Mouse (Mus musculus) heart, postnatal 4 days (tissue): Measurements from ENCODE around the gene Rtbdn. TPM values are rescaled to one million over a fixed set of nuclear protein-coding genes. Genes with fewer than 3 reads are reported as not detected.

ENCODE experiments used
- DNase-seq: peaks from one replicate; pipeline ENCODE4 v3.0.0; 2021
- total RNA-seq, 2 experiments: library from RNA; stranded (reverse); gene quantifications; 2 replicates each; pipeline ENCODE4 v1.2.3; 2021

Rtbdn gene
- total RNA-seq, 2 experiments from 2014 or later = not detected

DNA sequence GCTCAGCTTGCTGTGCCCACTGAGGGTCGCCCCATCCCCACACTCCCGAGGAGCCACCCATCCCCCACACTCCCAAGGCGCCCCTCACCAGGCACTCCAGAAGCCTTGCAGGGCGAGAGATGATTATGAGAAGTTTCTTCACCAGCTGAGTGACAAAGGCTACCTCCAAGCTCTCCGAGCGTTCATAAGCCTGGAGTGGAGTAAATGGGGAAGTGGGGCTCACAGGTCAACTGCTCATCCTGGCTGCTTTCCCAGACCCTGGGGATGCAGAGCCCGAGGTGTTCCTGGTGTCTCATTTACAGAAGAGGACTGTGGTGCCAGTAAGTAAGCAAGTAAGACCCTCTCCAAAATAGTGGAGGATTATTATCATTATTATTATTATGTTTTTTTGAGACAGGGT lies 21.2 kb upstream of the Rtbdn start:
- DNase-seq = no peak

DNA sequence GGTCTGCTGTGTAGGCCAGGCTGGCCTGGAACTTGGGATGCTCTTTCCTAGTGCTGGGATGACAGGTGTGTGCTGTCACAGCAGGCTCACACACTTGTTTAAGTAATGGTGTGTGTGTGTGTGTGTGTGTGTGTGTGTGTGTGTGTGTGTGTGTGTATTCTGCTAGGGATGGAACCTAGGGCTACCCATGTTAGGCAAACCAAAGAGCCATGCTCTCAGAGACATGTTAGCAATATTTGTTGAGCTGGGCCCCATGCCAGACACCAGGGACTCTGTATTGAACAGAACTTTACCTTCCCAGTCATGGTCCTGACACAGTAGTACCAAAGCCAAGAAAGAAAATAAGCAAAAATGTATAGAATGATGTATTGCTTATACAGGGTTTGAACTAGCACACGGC lies 19.3 kb upstream of the Rtbdn start:
- DNase-seq = no peak

DNA sequence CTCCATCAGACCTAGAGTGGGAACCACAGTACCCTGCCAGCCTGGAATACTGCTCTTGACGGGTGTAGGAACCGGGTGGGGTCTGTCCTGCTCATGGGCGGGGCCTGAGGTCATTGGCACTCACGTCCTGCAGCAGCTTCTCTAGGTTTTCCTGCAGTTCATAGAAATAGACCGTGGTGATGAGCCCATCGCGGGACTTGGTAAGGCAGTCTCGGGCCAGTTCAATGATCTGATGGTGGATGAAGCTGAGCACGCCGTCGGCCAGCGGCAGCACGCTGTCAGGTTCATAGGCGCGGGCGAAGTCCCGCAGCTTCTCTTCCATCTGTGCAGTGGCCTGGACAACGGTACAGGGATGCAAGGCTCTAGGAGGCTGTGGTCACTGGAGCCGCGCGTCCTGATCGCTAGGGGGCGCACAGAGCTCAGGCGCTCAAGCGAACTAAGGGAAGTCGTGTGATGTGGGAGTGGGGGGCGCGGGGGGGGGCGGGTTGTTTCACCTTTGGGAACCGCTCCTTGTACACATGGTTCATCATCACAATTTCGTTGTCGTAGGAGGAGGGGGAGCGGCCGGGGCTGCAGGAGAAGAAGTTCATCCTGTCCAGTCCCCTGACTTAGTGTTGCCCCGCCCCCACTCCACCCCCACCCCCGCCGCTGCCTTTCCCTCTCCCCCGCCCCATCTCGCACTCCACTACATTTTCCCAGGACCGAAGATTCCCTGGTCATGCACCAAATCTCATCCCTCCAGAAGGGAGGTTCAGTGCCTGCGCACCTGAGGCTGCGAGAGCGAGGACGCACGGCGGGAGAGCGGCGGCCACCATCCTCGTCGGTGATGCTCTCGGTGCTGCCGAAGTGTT lies 18.1 kb upstream of the Rtbdn start:
- peak; percentile 78 for DNase-seq

DNA sequence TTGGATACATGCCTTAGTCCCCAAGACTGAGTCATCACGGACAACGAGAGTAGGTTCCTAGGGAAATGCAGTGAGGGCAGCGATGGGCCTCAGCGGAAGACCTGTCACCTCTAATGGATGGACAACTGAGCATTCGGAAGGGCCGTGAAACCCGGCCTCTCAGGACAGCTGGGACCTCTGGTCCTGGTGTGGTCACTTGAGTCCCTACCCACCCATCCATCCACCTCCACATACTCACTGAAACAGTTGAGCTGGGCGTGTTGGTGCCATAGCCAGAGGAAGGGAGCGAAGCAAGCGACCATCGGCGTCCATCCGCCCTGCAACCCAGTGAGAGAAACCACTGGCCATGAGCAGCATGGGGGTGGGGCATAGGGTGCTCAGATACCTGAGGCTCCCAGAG lies 16.2 kb upstream of the Rtbdn start:
- no peak for DNase-seq

DNA sequence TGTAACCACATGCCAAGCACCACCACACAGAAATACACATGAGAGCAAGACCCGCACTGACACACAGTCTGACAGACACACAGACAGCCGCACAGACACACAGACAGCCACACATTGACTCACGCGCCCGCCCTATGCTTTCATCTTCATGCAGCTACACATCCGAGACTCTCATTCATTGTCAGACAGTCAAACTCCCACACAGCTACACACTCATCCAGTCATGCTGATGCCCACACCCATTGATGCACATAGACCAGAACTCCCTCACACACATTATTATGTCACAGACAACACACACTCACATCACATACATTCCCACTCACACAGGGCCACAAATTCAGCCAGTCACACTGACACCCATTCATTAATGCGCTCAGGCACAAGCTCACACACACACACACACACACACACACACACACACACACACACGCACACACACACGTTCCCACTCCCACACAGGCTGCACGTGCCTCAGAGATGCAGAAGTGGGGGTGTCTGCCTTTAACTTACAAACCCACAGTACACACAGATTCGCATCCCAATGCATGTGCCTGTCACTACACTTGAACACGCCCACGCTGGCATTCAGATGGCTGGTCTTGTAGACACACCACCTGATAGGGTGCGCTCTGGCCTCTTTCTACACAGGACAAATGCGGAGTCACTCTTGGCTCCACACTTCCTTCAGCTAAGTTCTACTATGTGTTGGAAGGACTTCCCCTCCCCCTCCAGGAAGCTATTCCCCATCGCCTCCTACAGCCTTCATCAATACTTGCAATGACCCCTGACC lies 12.8 kb upstream of the Rtbdn start:
- DNase-seq = no peak

DNA sequence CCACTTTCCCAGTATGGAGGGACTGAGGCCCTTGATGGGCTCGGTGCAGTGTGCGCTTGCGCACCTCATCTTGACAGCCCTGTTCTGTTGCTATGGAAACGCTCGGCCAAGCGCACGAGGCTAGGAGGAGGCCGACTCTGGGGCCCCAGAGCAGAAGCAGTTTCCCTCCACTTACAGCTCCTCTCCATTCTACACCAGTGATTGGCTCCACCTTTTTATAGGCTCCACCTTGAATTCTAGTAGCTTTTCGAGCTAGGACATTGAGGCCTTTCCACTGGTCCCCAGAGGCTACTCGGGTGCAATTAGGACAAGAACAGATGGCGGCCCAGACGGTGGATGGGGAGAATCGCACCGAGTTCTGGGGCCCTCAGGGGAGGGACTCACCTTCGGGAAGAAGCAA lies 11.9 kb upstream of the Rtbdn start:
- no peak for DNase-seq

DNA sequence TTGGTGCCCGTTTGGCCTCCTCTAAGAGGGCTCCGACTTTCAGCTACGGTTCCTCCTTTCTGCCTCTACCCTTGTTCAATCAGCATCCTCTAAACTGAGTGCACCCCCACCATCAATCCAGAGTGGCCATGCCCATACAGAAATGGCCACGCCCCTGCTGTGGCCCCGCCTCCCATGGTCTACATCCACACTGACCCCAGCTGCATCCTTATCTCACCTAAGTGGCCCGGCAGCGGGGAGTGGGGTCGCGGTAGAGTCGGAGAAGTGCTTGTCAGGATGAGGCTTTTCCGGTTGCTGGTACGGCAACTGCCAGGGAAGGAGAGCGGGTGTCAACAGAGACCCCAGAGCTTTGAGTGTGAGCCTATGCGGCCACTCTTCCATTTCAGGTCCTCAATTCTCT lies 11.3 kb upstream of the Rtbdn start:
- DNase-seq = no peak

DNA sequence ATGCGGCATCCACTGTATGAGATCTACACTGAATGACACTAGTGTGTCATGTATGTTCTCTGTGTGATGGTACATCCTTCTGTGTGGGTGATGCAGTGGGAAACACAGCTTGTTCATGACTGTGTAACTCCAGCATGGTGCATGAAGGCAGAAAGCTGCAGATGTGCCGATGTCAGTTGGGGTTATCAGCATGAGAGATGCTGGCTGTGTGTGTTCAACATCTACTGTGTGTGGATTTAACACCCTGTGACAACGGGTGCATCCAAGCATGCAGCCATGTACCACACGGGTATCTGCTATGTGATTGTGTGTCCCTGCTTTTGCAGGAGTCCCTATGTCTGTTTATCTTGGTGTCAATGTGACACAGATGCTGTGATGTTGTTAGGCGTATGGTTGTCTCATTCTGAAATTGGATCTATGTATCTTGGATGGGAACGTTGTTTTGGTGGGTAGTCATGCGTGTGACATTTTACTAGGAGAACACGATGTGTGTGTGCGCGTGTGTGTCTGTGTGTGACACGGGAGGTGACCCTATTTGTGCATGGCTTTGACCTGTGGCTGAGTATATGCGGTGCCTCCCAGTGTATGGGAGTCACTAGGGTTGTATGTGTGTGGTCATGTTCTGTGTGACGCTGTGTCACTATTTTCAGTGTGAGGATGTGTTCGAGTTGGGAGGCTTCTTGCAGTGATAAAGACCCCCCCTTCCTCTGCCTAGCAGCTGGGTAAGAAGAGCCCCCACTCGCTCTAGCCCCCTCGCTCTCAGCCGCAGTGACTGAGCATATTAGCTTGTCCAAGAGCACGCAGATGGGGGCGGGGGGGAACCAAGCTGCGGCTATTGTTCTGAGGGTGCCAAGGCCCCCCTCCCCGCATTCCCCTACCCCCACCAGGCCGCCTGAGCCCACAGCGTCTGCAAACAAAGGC lies 10.5 kb upstream of the Rtbdn start:
- DNase-seq = no peak

DNA sequence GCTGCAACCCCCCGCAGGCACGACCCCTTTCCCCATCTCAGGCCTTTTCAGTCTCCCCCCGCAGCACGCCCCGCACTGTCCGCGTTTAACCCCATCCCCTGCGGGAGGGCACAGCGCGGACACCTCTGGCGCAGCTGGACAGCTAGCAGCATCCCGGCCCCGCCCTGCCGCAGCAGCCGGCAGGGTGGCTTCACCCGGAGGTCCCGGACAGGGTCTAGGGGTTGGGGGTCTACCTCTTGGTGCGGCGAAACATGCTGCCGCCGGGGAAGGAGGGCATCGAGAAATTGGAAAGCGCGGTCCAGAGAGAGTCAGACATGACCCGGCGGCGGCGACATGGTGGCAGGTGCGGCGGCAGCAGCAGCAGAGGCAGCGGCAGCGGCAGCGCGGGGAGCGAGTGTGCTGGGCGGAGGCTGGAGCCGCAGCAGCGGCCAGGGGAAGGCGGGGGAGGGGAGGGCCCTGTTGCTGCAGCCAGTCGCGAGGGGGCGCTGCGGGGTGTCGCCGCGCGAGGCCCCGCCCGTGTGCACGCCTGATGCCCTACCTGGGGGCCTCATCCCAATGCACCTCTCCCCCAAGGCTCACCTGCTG lies 9.7 kb upstream of the Rtbdn start, which contains the start of gene Mast1:
TSS of gene Mast1 (minus strand) at position 398 of the 585 bp plus-strand sequence.
- DNase-seq = peak; percentile 71

DNA sequence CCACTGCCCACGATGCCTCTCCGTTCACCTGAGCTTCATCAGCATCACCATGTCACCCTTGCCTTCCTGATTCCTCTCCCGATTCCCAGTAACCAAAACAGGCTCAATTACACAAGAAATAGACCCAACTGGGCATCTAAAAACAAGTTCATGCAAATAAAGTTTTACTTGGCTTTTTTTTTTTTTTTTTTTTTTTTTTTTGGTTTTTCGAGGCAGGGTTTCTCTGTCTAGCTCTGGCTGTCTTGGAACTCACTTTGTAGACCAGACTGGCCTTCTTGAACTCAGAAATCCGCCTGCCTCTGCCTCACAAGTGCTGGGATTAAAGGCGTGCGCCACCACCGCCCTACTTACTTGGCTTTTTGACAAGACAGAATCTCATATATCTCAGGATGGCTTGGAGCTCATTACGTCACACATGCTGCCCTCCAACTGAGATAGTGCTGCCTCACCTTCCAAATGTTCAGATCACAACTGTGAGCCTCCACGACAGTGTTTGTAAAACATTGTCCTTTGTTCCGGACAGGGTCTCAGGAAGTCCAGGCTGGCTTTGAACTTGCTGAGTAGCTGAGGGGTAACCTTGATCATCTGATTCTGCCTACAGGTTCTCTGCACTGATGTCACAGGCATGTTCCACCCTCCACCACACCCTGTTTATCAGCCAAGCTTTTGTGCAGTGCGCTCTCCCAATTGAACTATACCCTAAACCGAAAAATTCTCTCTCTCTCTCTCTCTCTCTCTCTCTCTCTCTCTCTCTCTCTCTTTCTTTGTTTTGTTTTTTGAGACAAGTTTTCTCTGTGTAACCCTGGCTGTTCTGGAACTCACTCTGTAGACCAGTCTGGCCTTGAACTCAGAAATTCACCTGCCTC lies 8.9 kb upstream of the Rtbdn start:
- no peak for DNase-seq

DNA sequence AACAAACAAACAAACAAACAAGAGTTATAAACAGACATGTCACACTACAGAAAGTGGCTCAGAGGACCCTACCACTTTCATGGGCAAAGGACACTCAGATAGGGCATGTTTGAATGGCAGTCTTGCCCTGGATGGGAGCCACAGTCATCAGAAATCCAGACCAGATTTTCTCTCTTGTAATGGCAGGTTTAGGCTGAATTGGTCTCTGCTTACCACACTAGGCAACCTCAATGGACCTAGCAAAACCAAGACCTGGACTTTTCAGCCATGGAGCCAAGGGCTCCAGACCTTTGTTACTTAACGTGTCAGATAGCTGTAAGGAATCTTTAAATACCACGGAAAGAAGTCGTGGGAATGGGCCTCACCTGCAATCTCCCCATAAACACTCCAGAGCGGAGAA lies 3.1 kb upstream of the Rtbdn start:
- DNase-seq = no peak

DNA sequence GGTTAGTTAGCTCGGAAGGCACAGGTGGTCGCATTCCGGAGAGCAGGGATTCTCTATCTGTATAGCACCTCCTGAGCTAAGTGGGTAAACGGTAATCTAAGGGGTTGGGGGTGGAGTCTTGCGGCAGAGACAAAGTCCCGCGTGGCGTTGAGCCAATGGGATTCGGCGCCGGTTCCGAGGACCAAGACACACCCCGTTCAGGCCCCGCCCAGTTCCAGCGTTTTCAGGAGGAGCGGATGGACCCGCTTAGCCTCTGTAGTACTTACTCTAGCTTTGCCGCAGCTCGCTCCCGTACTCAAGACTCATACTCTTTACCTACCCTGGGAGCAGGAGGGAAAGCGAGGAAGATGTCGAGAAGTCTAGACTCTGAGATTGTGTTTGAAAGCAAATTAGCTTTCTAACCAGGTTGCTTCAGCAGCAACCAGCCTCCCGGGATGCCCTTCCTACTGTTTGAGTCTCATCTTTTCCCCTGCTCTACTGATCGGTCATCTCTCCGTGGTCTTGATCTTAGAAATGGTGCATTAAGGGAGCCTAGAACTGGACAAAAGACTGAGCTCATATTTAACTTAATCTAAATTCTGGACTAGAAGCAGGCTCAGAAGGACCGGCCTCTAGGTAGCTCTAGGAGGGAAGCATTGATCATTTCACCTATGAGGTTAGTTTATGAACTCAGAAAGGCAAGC lies 2.2 kb upstream of the Rtbdn start:
- DNase-seq = peak; percentile 36

DNA sequence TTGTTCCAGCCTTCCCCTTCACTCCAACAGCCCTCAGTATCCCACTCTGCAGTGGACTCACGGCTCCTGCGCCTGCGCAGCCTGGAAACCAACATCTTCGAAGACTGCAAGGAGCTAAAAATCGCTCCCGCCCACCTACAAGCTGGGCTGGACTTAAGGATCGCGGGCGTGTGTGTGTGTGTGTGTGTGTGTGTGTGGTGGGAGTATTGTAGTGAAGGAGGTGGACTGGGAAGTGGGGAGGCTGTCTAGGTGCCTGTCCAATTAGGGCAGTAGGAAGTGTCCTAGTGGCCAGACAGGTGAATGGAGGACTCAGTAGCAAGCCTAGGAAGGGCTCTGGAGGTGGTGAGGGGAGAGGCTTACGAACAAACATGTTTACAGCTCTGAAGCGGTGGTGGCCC lies 1.6 kb upstream of the Rtbdn start:
- no peak for DNase-seq

DNA sequence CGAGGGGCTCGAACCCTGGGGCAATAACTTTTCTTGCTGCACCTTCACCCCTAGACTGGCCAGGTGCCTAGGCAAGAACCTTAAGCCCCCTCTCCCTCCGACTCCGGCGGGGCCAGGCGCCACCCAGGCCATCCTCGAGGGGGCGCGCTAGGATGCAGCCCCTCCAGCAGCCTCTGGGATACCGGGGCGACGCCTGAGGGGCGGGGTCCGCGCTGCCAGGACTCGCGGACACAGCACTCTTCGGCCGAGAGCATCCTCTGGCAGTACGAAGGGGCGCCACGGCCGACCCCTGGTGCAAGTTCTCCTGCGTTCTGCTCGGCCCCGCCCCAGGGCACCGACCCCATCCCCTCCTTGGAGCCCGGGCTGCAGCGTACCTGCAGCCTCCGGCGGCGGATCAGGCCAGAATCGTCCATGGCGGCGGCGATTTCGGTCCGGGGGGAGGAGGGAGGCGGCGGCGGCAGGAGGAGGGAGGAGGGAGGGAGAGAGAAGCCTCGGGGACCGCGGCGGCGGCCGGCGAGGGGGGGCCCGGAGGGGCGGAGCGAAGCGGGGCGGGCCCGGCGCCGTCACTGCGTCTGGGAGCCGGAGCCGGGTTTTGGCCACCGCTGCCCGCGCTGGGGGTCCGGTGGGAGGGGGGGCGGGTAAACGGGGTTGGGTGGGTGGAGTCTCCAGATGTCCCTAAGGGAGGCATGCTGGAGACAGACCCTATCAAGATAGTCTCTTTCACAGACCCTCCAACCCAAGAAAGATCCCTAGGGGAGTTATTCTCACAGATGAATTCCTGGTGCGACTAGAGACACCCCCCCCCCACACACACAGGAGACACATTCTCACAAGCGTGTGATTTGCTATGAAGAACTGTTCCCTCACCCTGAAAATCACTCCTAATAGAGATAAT lies 911 bp upstream of the Rtbdn start:
- DNase-seq = peak; percentile 19

DNA sequence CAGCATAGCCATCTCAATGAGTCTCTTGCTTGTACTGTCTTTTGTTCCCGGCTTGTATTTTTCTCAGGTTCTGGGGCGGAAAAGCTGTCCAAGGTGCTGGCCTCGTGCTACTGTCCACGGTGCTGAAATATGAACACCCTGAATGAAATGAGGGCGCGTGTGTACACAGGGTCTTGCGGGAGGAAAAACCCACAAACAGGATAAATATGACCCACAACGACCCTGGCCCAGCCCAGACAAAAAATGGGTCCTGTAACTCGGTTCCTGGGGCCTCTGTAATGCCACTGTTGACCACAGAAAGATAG lies 402 bp downstream of the Rtbdn start:
- peak; percentile 66 for DNase-seq

DNA sequence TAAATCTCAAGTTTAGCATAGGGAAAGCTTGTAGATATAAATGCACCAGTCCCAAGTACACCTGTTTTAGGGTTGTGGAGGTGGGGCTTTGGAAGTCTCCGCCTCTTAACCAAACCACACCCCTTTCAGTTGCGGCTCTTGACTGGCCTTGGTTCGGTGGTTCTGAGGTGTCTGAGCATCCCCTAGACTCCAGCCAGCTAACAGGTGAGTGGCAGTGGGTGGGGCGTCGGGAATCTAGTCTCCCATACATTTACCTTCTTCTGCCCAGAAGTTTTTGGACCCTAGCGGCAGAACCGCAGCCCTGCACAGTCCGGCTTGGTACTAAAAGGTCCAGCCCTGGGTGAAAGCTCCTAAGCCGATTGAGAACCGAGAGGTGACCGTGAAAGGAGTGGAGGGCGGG lies 3.0 kb downstream of the Rtbdn start:
- no peak for DNase-seq

DNA sequence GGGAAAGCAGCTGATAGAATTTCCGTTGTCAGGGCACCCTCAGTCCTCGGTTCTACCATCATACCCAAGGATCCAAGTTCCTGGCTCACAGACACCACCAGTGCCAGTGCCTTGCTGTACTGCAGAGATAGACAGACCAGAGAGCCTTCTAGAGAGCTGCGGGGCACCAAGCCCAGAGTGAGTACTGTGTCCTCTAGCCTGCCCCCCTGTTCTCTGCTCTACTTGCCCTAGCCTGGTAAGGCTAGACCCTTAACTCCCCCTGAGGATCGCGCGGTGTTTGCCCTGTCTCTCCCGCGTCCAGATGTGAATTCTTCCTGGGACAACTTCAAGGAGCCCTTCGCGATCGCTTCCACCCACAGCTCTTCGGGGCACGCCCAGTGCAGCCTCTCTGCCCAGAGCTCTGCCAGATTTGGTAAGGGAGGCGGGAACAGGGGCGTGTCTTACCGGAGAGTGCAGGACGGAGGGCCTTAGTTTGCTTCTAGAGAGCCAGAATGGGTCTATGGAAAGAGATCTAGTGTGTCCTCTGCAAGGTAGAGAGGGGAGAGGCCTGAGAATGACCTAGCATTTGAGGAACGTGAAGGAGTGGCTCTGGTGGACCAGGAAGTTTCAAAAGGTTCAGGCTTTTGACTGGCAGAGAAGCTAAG lies 5.9 kb downstream of the Rtbdn start:
- DNase-seq = peak; percentile 40

DNA sequence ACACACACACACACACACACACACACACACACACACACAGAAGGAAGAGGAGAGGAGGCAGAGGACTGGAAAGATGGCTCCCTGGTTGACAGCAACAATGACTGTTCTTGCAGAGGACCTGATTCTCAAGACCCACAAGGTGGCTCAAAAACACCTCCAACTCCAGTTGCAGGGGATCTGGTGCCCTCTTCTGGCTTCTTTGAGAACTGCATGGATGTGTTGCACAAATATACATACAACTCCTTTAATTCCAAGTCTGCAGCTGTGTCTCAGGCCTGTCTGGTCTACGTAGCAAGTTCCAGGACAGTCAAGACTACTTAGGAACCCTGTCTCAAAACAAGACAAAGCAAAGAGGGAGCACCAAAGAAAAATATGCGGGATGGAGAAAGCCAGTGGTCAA lies 10.0 kb downstream of the Rtbdn start:
- DNase-seq = peak; percentile 78

DNA sequence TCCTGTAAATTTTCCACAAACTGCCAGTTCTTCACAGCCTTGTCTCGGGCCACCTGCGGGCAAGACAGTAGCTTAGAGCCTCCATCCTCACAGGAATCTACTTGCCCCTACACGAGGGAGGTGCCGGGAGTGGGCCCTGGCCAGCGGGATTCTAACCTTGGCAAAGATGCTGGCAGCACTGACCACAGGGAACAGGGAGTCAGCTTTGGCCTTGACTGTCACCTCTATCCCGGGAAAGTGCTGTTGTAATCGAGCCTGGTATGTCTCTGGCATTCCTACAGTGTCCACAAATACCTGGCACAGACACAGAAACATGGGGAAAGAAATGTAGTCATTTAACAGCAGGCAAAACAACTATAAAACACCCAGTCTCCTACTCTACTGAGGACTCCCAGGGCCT lies 13.0 kb downstream of the Rtbdn start:
- peak; percentile 50 for DNase-seq
